Comparison of ENCODE assay signal across 10 mouse cellular contexts in the genomic region with DNA sequence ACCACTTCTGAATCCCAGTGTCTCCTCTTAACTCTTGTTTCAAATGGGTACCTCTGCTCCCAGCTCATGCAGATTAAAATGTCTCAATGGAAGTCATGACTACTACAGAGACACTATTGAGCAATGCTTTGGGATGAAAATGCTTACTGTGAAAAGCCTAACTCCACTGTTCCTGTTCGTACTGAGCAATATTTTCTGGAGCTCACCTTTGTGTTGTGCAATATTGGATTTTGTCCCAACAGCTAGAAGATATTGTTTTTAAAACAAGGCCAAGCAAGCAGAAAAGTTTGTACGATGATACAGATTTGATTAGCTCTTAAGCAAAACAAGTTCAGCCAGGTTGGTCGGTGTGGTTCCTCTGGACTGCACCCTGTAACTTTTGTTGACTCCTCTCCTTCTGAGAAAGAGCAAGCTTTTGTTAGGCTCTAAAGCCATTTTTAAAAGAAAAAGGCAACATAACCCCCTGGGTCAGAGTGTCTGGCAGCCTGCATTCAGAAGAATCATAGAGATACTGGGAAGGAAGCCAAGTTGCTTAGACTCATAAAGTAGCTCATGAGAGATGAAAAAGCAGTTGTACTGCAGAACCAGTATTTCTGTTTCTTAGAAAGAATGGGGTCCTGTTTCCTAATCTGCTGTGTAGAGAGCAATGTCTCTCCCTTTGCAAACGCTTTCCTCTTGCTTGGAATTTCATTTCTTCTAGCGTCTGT.
DNase-seq lines count a peak whose midpoint lies in the region; ATAC-seq lines count a peak whose summit lies in the region.
"Had no signal": no experiment of that assay in that cellular context is flagged by ENCODE, and none has a peak within 500 bp of the region (broad histone marks: within the 10 kb centered on the region; RNA-seq: fewer than 3 reads in every experiment).

No protein-coding gene starts in this region.

- H3K4me3 ChIP-seq in midbrain, embryonic 15.5 days, result no peak overlapping the region

- no peaks in the 10 kb centered on the region for H3K36me3 ChIP-seq in midbrain, embryonic 15.5 days (replicated peaks)
- H3K36me3 ChIP-seq: G1E had no signal

- peak; percentile 2 for DNase-seq in kidney, adult 9 months
- DNase-seq in kidney, adult 11 months, result no peak
- DNase-seq in NIH3T3 (ENCODE audit: low read depth), result peak; percentile 10
- peak; percentile 100 for DNase-seq in gonadal fat pad, adult 2 months (ENCODE audit: low read depth)
- DNase-seq in adrenal gland, postnatal 14 days, result no peak
- DNase-seq in frontal cortex, postnatal 14 days (ENCODE audit: low spot score in 2 of 2), result no peak
- DNase-seq: gastrocnemius, postnatal 36 days; thymus, adult 2 months had no signal

- no peaks in the 10 kb centered on the region for H3K4me1 ChIP-seq in midbrain, embryonic 15.5 days

- H3K4me2 ChIP-seq in midbrain, embryonic 15.5 days, result no peak overlapping the region

- no peaks in the 10 kb centered on the region for H3K9me3 ChIP-seq in midbrain, embryonic 15.5 days

- no peak overlapping the region for H3K27ac ChIP-seq in midbrain, embryonic 15.5 days

- 45% methylated on average over 5 of the region's 5 CpGs for WGBS in midbrain, embryonic 15.5 days

- H3K27me3 ChIP-seq in midbrain, embryonic 15.5 days (replicated peaks), result no peaks in the 10 kb centered on the region

- ATAC-seq in midbrain, embryonic 15.5 days (replicated peaks), result peak; percentile 54

- H3K9ac ChIP-seq in midbrain, embryonic 15.5 days, result no peak overlapping the region

Comparison
In these comparisons a context has a peak if more than half of its experiments do, and no peak if none do; other contexts are left out.
1. DNase-seq: peak in kidney, adult 9 months (single experiment), NIH3T3 (single experiment) and gonadal fat pad, adult 2 months (single experiment); none in kidney, adult 11 months (single experiment), adrenal gland, postnatal 14 days (single experiment) and frontal cortex, postnatal 14 days (0 of 2).